ENCODE assay signal across 9 mouse cellular contexts in the genomic region with DNA sequence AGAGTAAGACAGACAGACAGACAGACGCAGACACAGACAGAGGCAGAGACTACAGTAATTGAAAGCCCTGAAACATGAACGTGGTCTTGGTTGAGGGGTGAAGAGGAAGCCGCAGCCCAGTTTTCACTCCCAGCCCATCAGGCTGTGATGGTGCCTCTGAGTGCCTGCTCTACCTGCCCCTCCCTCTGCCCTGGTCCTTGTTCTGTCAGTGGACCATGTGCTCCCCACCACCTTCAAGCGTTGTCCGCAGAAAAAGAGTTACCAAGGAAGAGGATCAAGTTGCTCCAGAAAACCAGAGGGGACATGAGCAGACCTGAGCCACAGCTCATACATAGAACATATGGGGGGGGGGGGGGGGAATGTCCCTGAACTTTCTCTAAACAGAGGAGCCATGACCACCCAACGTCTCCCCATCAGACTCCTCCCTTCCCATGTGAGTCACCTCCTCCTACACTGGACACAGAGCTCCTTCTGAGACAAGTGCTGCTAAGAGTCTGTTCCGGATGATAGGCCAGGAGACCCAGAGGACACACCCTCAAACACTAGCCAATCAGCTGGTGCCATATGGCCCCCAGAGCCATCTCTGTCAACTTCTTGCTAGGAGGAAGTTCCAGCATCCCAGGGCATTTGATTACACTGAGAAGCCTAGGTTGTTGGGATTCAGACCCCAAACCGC. TPM values are rescaled to one million over a fixed set of nuclear protein-coding genes. Genes with fewer than 3 reads are reported as not detected.
DNase-seq lines count a peak whose midpoint lies in the region; ATAC-seq and TF ChIP-seq lines count a peak whose summit lies in the region.
"Had no signal": no experiment of that assay in that cellular context is flagged by ENCODE, and none has a peak within 500 bp of the region (broad histone marks: within the 10 kb centered on the region; RNA-seq: fewer than 3 reads in every experiment).

No protein-coding gene starts in this region.

- H3K4me1 ChIP-seq in lung, embryonic 16.5 days (replicated peaks; ENCODE audit: control insufficient read depth, insufficient read depth, low read length): no peaks in the 10 kb centered on the region
- no peaks in the 10 kb centered on the region for H3K4me1 ChIP-seq in lung, adult 2 months (ENCODE audit: control insufficient read depth, insufficient read depth, low read length)
- H3K4me1 ChIP-seq in limb, embryonic 10.5 days: peaks cover 28% of the 10 kb centered on the region
- H3K4me1 ChIP-seq in cerebellum, adult 2 months (ENCODE audit: control insufficient read depth, insufficient read depth, low read length): no peaks in the 10 kb centered on the region
- H3K4me1 ChIP-seq: hindbrain, embryonic 15.5 days had no signal

- 72% methylated on average over 8 of the region's 8 CpGs for WGBS in lung, embryonic 16.5 days
- WGBS in lung, adult 2 months: 66% methylated on average over 8 of the region's 8 CpGs
- WGBS in limb, embryonic 10.5 days: 80% methylated on average over 8 of the region's 8 CpGs
- WGBS in cerebellum, adult 2 months: 78% methylated on average over 8 of the region's 8 CpGs

- no peak for DNase-seq in lung, adult 2 months
- DNase-seq in ZHBTc4 (ENCODE audit: low read depth, low spot score): peak; percentile 66
- no peak for DNase-seq in limb, embryonic 10.5 days (ENCODE audit: low spot score)
- DNase-seq in spleen, postnatal 4 days (ENCODE audit: low spot score in 2 of 2): peak; percentile 74 to 76
- no peak for DNase-seq in thymus, postnatal 14 days
- DNase-seq in cerebellum, adult 2 months: no peak
- DNase-seq: right cerebral cortex, postnatal 25 days had no signal

- TF ChIP-seq CTCF in lung, adult 2 months (IDR thresholded peaks at IDR 0.05; ENCODE audit: insufficient read depth, low read length): no peak
- no peak for TF ChIP-seq CTCF in cerebellum, adult 2 months (IDR thresholded peaks at IDR 0.05; ENCODE audit: borderline replicate concordance, insufficient read depth, low read depth, low read length)

- no peak overlapping the region for H3K4me2 ChIP-seq in lung, embryonic 16.5 days (ENCODE audit: low read depth, low read length)
- H3K4me2 ChIP-seq: hindbrain, embryonic 15.5 days had no signal

- ATAC-seq in lung, embryonic 16.5 days (ENCODE audit: low read depth): peak; percentile 45; the same call in 1 of the 2 replicates

- H3K9me3 ChIP-seq in lung, embryonic 16.5 days (ENCODE audit: control insufficient read depth, low read length): no peaks in the 10 kb centered on the region
- no peaks in the 10 kb centered on the region for H3K9me3 ChIP-seq in limb, embryonic 10.5 days (replicated peaks)
- H3K9me3 ChIP-seq: hindbrain, embryonic 15.5 days had no signal

- no peak overlapping the region for H3K9ac ChIP-seq in lung, embryonic 16.5 days (ENCODE audit: low read length)
- H3K9ac ChIP-seq: hindbrain, embryonic 15.5 days had no signal

- no peak overlapping the region for H3K4me3 ChIP-seq in lung, embryonic 16.5 days (ENCODE audit: low read length)
- no peak overlapping the region for H3K4me3 ChIP-seq in lung, adult 2 months (replicated peaks; ENCODE audit: extremely low read depth, low read depth, low read length)
- no peak overlapping the region for H3K4me3 ChIP-seq in limb, embryonic 10.5 days
- no peak overlapping the region for H3K4me3 ChIP-seq in cerebellum, adult 2 months (replicated peaks; ENCODE audit: insufficient read depth, low read depth, low read length)
- H3K4me3 ChIP-seq: hindbrain, embryonic 15.5 days had no signal

- no peak overlapping the region for H3K27ac ChIP-seq in lung, embryonic 16.5 days (ENCODE audit: low read length)
- peak overlapping the region; percentile 73 for H3K27ac ChIP-seq in limb, embryonic 10.5 days
- no peak overlapping the region for H3K27ac ChIP-seq in cerebellum, adult 2 months (ENCODE audit: insufficient read depth, low read length)
- H3K27ac ChIP-seq: hindbrain, embryonic 15.5 days had no signal

- no peaks in the 10 kb centered on the region for H3K36me3 ChIP-seq in lung, embryonic 16.5 days (ENCODE audit: control insufficient read depth, insufficient read depth, low read length)
- no peaks in the 10 kb centered on the region for H3K36me3 ChIP-seq in limb, embryonic 10.5 days
- H3K36me3 ChIP-seq: hindbrain, embryonic 15.5 days had no signal

- TF ChIP-seq POLR2A in lung, adult 2 months (IDR thresholded peaks at IDR 0.05; ENCODE audit: borderline replicate concordance, extremely low read depth, low read depth, low read length): no peak
- TF ChIP-seq POLR2A in cerebellum, adult 2 months (IDR thresholded peaks at IDR 0.05; ENCODE audit: borderline replicate concordance, insufficient read depth, low read length): no peak

- no peaks in the 10 kb centered on the region for H3K27me3 ChIP-seq in lung, embryonic 16.5 days (ENCODE audit: control insufficient read depth, insufficient read depth, low read depth, low read length)
- H3K27me3 ChIP-seq in limb, embryonic 10.5 days (ENCODE audit: low read depth, poor library complexity, severe bottlenecking): no peaks in the 10 kb centered on the region
- no peaks in the 10 kb centered on the region for H3K27me3 ChIP-seq in cerebellum, adult 2 months (ENCODE audit: control insufficient read depth, insufficient read depth, low read length)
- H3K27me3 ChIP-seq: hindbrain, embryonic 15.5 days had no signal

RNA-seq across cellular contexts. Expression of a gene that starts 9.3 kb away (rescaled TPM):
- polyA plus RNA-seq in lung, embryonic 16.5 days (2015; fragmentation: Nextera tagmentation; extraction: Ambion mirVana): 19.5 and 20.6 TPM in 2 replicates
- polyA plus RNA-seq in lung, adult 2 months (2012; rRNA removed): 2.2 and 2.4 TPM in 2 replicates
- polyA plus RNA-seq in limb, embryonic 10.5 days (2016; fragmentation: Nextera tagmentation; extraction: Ambion mirVana): 15.1 and 17.8 TPM in 2 replicates
- polyA plus RNA-seq in cerebellum, adult 2 months (2012; rRNA removed): 4.8 and 6.4 TPM in 2 replicates

RNA-seq across cellular contexts. Expression of a gene that starts 17.0 kb away (rescaled TPM):
- polyA plus RNA-seq in lung, embryonic 16.5 days (2015; fragmentation: Nextera tagmentation; extraction: Ambion mirVana): not detected in 2 replicates
- not detected in 2 replicates for polyA plus RNA-seq in lung, adult 2 months (2012; rRNA removed)
- not detected in 2 replicates for polyA plus RNA-seq in limb, embryonic 10.5 days (2016; fragmentation: Nextera tagmentation; extraction: Ambion mirVana)
- polyA plus RNA-seq in cerebellum, adult 2 months (2012; rRNA removed): not detected in 2 replicates
- polyA plus RNA-seq: hindbrain, embryonic 15.5 days had no signal

RNA-seq across cellular contexts. Expression of a gene that starts 17.2 kb away (rescaled TPM):
- not detected in 2 replicates for polyA plus RNA-seq in lung, embryonic 16.5 days (2015; fragmentation: Nextera tagmentation; extraction: Ambion mirVana)
- not detected in 2 replicates for polyA plus RNA-seq in lung, adult 2 months (2012; rRNA removed)
- polyA plus RNA-seq in limb, embryonic 10.5 days (2016; fragmentation: Nextera tagmentation; extraction: Ambion mirVana): not detected in 2 replicates
- polyA plus RNA-seq in cerebellum, adult 2 months (2012; rRNA removed): not detected in 2 replicates

RNA-seq across cellular contexts. Expression of a gene that starts 31.5 kb away (rescaled TPM):
- 2,580 and 2,777 TPM in 2 replicates for polyA plus RNA-seq in lung, embryonic 16.5 days (2015; fragmentation: Nextera tagmentation; extraction: Ambion mirVana)
- polyA plus RNA-seq in lung, adult 2 months (2012; rRNA removed): 429 and 452 TPM in 2 replicates
- polyA plus RNA-seq in limb, embryonic 10.5 days (2016; fragmentation: Nextera tagmentation; extraction: Ambion mirVana): 2,143 and 2,281 TPM in 2 replicates
- polyA plus RNA-seq in cerebellum, adult 2 months (2012; rRNA removed): 282 and 314 TPM in 2 replicates

RNA-seq across cellular contexts. Expression of a gene that starts 44.5 kb away (rescaled TPM):
- 0.62 and 0.78 TPM in 2 replicates for polyA plus RNA-seq in lung, embryonic 16.5 days (2015; fragmentation: Nextera tagmentation; extraction: Ambion mirVana)
- polyA plus RNA-seq in lung, adult 2 months (2012; rRNA removed): 49.6 and 61.7 TPM in 2 replicates
- polyA plus RNA-seq in limb, embryonic 10.5 days (2016; fragmentation: Nextera tagmentation; extraction: Ambion mirVana): 0.31 and 0.36 TPM in 2 replicates
- 0.85 and 1.1 TPM in 2 replicates for polyA plus RNA-seq in cerebellum, adult 2 months (2012; rRNA removed)

Comparison
In these comparisons a context has a peak if more than half of its experiments do, and no peak if none do; other contexts are left out.
1. DNase-seq: peak in ZHBTc4 (single experiment) and spleen, postnatal 4 days (2 of 2); none in lung, adult 2 months (single experiment), limb, embryonic 10.5 days (single experiment), thymus, postnatal 14 days (single experiment) and cerebellum, adult 2 months (0 of 2).